Mouse (Mus musculus) adrenal gland, adult 2 months (tissue): Measurements from ENCODE around the gene Rnase13. TPM values are rescaled to one million over a fixed set of nuclear protein-coding genes. Genes with fewer than 3 reads are reported as not detected.

ENCODE experiments used
- DNase-seq: peaks from one replicate; pipeline ENCODE4 v3.0.0; 2021
- polyA plus RNA-seq: library from polyadenylated mRNA; depleted of rRNA; stranded (reverse); fragments of >200 nt; gene quantifications from 2 replicates; pipeline ENCODE4 v1.2.3, GENCODE M21; 2012; rRNA removed
- total RNA-seq, 2 experiments: library from RNA; stranded (reverse); gene quantifications; 2 replicates each; pipeline ENCODE4 v1.2.3; 2021

Rnase13 gene
- total and polyA plus RNA-seq, 3 experiments: not detected

- no peak for DNase-seq
Measured at GRCm38 (mm10) chr14:51877517-51877916, 45.1 kb downstream of the Rnase13 start.

- peak; percentile 92 for DNase-seq
Measured at GRCm38 (mm10) chr14:51871741-51872140, 50.8 kb downstream of the Rnase13 start.

Other genes with a start within 250 kb of the Rnase13 start
- gene Gm17079, start 227.3 kb downstream of the Rnase13 start, total RNA-seq: not detected
- not detected in 2 replicates for gene Gm17079, start 227.3 kb downstream of the Rnase13 start, polyA plus RNA-seq
- not detected for gene Gm5800, start 205.6 kb downstream of the Rnase13 start, total RNA-seq
- not detected in 2 replicates for gene Gm5800, start 205.6 kb downstream of the Rnase13 start, polyA plus RNA-seq
- not detected for gene Ang4, start 149.2 kb downstream of the Rnase13 start, total RNA-seq
- gene Ang4, start 149.2 kb downstream of the Rnase13 start, polyA plus RNA-seq: not detected in 2 replicates
- gene AY358078, start 122.7 kb downstream of the Rnase13 start, total RNA-seq: not detected
- gene AY358078, start 122.7 kb downstream of the Rnase13 start, polyA plus RNA-seq: not detected in 2 replicates
- not detected for gene Ear6, start 69.1 kb downstream of the Rnase13 start, total RNA-seq
- not detected in 2 replicates for gene Ear6, start 69.1 kb downstream of the Rnase13 start, polyA plus RNA-seq
- gene Mettl17, start 37.9 kb downstream of the Rnase13 start, total RNA-seq: 10 to 100 TPM; 31.0 to 33.4 TPM
- 48.8 and 99.4 TPM in 2 replicates for gene Mettl17, start 37.9 kb downstream of the Rnase13 start, polyA plus RNA-seq
- under 1 TPM; 0.45 to 0.58 TPM for gene Slc39a2, start 29.9 kb downstream of the Rnase13 start, total RNA-seq
- gene Slc39a2, start 29.9 kb downstream of the Rnase13 start, polyA plus RNA-seq: 0.48 and 0.61 TPM in 2 replicates
- gene Ndrg2, start 8.6 kb downstream of the Rnase13 start, total RNA-seq: 100 to 1,000 TPM; 223 to 343 TPM
- gene Ndrg2, start 8.6 kb downstream of the Rnase13 start, polyA plus RNA-seq: 390 and 417 TPM in 2 replicates
- gene Tppp2, start 4.3 kb downstream of the Rnase13 start, total RNA-seq: not detected
- not detected in 2 replicates for gene Tppp2, start 4.3 kb downstream of the Rnase13 start, polyA plus RNA-seq
- 10 to 100 TPM; 39.7 to 56.9 TPM for gene Arhgef40, start 61.9 kb upstream of the Rnase13 start, total RNA-seq
- gene Arhgef40, start 61.9 kb upstream of the Rnase13 start, polyA plus RNA-seq: 97.8 and 107 TPM in 2 replicates
- gene Tmem253, start 92.9 kb upstream of the Rnase13 start, total RNA-seq: 1 to 10 TPM; 1.6 to 2.1 TPM
- gene Tmem253, start 92.9 kb upstream of the Rnase13 start, polyA plus RNA-seq: 0.36 and 0.83 TPM in 2 replicates
- 10 to 100 TPM; 40.7 to 52.9 TPM for gene Zfp219, start 98.0 kb upstream of the Rnase13 start, total RNA-seq
- gene Zfp219, start 98.0 kb upstream of the Rnase13 start, polyA plus RNA-seq: 133 and 156 TPM in 2 replicates
- gene Olfr221, start 119.7 kb upstream of the Rnase13 start, total RNA-seq: not detected
- not detected in 2 replicates for gene Olfr221, start 119.7 kb upstream of the Rnase13 start, polyA plus RNA-seq
- 100 to 1,000 TPM; 240 to 298 TPM for gene Hnrnpc, start 181.3 kb upstream of the Rnase13 start, total RNA-seq
- gene Hnrnpc, start 181.3 kb upstream of the Rnase13 start, polyA plus RNA-seq: 24.4 and 40.6 TPM in 2 replicates
- gene Rpgrip1, start 187.9 kb upstream of the Rnase13 start, total RNA-seq: 1 to 10 TPM in 1 of 2 experiments, under 1 TPM in 1; 0.26 to 1.2 TPM
- gene Rpgrip1, start 187.9 kb upstream of the Rnase13 start, polyA plus RNA-seq: 0.33 and 0.55 TPM in 2 replicates